Mouse (Mus musculus) embryonic facial prominence, embryonic 14.5 days (tissue): Measurements from ENCODE around the gene Ttc28. TPM values are rescaled to one million over a fixed set of nuclear protein-coding genes. Genes with fewer than 3 reads are reported as not detected.
"Not testable (repeated sequence)": the region's sequence is repeated elsewhere in the genome, so short reads cannot be mapped to it uniquely, and the experiment has no call there.

Experiments
- ATAC-seq: fragments of 200-750 bp; cut with Nextera tagmentation; 2 replicates; pipeline ENCODE4 v1.8.0; 2017; ENCODE audit warnings: low read depth, moderate number of reproducible peaks, moderate TSS enrichment
- DNase-seq: peaks from one replicate; pipeline ENCODE4 v3.0.0-alpha.2; 2015; ENCODE audit warnings: low spot score
- H3K27ac ChIP-seq: fragments of 300-500 bp; sonication (generic); replicated peaks from 2 replicates; pipeline ENCODE4 v1.5.1; 2014; ENCODE audit warnings: low read depth, mild to moderate bottlenecking, low read length, moderate library complexity
- H3K27me3 ChIP-seq: fragments of 300-500 bp; sonication (generic); replicated peaks from 2 replicates; pipeline ENCODE4 v1.6.1; 2014; ENCODE audit warnings: low read length; ENCODE audit not compliant: control insufficient read depth, insufficient read depth
- H3K36me3 ChIP-seq: fragments of 300-500 bp; sonication (generic); 2 replicates; pipeline ENCODE4 v1.6.1; 2014; ENCODE audit warnings: low read length, mixed read lengths; ENCODE audit not compliant: control insufficient read depth, insufficient read depth
- H3K4me1 ChIP-seq: fragments of 300-500 bp; sonication (generic); 2 replicates; pipeline ENCODE4 v1.6.1; 2014; ENCODE audit warnings: antibody characterized with exemption, low read length; ENCODE audit not compliant: control insufficient read depth, insufficient read depth
- H3K4me2 ChIP-seq: fragments of 300-500 bp; sonication (generic); 2 replicates; pipeline ENCODE4 v1.6.1; 2014; ENCODE audit warnings: low read depth, mild to moderate bottlenecking, low read length, moderate library complexity, mixed read lengths
- H3K4me3 ChIP-seq: fragments of 300-500 bp; sonication (generic); 2 replicates; pipeline ENCODE4 v1.5.1; 2014; ENCODE audit warnings: low read depth, mild to moderate bottlenecking, low read length
- H3K9ac ChIP-seq: fragments of 300-500 bp; sonication (generic); 2 replicates; pipeline ENCODE4 v1.6.1; 2014; ENCODE audit warnings: low read depth, mild to moderate bottlenecking, low read length, moderate library complexity, mixed read lengths
- H3K9me3 ChIP-seq: fragments of 300-500 bp; sonication (generic); 2 replicates; pipeline ENCODE4 v1.6.1; 2016; ENCODE audit warnings: low read length; ENCODE audit not compliant: control insufficient read depth
- WGBS: fragments of 180-500 bp; shearing (Covaris S2); extraction: QIAGEN DNeasy Blood & Tissue Kit; methylation state at CpG from one replicate; pipeline ENCODE4 v1.1.7; 2014; 5-methylcytosine and 5-hydroxymethylcytosine counted together
- polyA plus RNA-seq: library from polyadenylated mRNA; unstranded; fragments of >200 nt; fragmentation: Nextera tagmentation; extraction: Ambion mirVana; gene quantifications from 2 replicates; pipeline ENCODE4 v1.2.1, GENCODE M21; 2014

The Ttc28 gene
- polyA plus RNA-seq: 17.4 and 19.0 TPM in 2 replicates

DNA sequence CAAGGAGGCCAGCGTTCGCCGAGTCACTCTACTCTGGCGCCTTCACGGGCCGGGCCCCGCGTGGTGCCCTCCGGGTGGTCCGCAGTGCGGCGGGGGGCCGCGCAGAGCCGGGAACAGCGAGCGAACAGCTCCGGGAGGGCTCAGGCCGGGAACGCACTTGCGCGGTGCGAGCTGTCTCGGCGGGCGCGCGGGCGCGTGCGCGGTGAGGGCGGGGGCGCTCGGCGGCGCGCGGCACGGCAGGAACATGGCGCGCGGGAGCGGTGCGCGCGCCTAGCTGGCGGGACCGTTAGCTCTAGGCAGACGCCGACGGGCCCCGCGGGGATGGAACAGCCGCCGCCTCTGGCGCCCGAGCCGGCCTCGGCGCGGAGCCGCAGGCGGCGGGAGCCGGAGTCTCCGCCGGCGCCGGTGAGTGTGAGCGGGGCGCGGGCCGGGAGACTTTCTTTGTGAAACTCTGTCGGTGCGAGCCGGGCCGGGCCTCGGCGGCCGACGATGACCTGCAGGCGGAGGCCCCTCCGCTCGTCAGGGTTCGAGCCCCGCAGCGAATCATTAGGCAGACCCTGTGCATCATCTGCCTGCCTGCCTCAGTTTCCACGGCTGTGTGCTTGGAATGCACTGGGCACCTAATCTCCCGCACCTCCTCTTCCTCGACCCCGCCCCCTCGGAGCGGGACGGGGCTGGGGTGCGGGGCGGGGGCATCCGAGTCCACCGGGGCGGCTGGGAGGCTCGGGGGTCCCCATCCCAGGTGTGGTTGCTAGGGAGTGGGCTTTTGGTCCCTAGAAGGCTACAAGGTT is at the start of gene Ttc28:
TSS of gene Ttc28 (plus strand) at position 220 of the 791 bp plus-strand sequence.
- 1% methylated on average over 28 of the region's 101 CpGs for WGBS

DNA sequence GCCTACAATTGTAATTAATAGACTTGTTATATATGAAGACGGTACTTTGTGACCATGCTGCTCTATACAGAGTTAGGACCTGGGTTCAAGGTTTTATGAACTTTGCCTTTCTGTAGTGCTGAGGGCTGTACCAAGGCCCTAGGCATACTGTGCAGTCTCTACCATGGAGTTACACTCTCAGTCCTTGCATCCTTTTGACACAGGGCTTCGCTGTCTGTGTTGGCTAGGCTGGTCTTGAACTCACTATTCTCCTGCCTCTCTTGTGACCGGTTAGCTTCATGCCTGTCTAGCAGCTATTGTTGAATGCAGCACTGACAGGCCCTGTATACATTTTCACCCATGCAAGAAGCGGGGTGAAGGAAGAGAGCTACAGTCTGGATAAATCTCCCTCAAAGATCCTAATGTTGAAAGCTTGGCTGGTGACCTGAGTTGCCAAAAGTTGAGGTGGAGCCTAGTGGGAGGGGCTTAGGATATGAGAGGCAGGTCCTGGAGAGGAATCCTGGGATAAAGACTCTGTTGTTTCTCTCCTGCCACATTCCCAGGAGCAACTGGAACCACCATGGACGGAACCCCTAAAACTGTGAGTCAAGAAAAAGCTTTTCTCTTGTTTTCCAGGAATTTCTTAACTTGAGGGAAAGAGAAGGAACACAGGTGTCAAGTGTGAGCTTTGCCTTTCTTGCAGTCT is 48.4 kb upstream of the Ttc28 start:
- Histone ChIP-seq H3K9me3 (no peaks in the 10 kb centered on the region), H3K9ac (no peak overlapping the region), H3K36me3 (peaks cover 12% of the 10 kb centered on the region; the same call in 1 of the 2 replicates), H3K4me1 (no peaks in the 10 kb centered on the region), H3K4me2 (no peak overlapping the region), H3K27me3 (no peaks in the 10 kb centered on the region), H3K4me3 (no peak overlapping the region), H3K27ac (no peak overlapping the region)
- WGBS: 90% methylated on average over 5 of the region's 5 CpGs
- ATAC-seq: no peak
- DNase-seq: no peak

More for the DNA sequence above, at the start of gene Ttc28:
- H3K36me3 ChIP-seq: peaks cover 8% of the 10 kb centered on the region; the same call in 1 of the 2 replicates
- H3K4me3 ChIP-seq: peak within 1 kb of the TSS; percentile 87
- H3K4me1 ChIP-seq: peaks cover 14% of the 10 kb centered on the region
- H3K9me3 ChIP-seq: no peaks in the 10 kb centered on the region
- peak; percentile 93 for ATAC-seq
- H3K9ac ChIP-seq: peak within 1 kb of the TSS; percentile 94
- H3K4me2 ChIP-seq: peak within 1 kb of the TSS; percentile 83
- DNase-seq: peak; percentile 93
- H3K27ac ChIP-seq: peak within 1 kb of the TSS; percentile 88
- H3K27me3 ChIP-seq: no peaks in the 10 kb centered on the region

DNA sequence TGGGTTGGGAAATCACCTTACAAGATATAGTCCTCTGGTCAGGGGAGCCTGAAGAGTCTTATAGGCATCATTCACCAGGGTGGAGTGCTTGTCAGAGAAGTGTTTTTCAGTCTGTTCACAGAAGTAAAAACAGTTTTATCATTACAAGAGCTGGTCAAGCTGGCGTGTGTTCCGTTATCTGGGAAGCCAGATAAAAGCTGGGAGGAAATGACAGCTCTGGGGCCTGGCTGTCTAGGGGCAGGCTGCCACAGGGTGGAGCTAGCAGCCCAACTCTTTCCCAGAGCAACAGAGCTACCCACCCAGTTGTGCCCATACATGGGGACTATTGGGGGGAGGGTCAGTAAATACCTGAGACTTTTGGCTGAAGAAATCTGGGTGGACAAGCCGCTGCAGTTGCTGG is 43.6 kb upstream of the Ttc28 start:
- H3K4me1 ChIP-seq: no peaks in the 10 kb centered on the region; the same call in 1 of the 2 replicates
- peaks cover 7% of the 10 kb centered on the region; the same call in 1 of the 2 replicates for H3K36me3 ChIP-seq
- no peak overlapping the region for H3K27ac ChIP-seq
- no peak overlapping the region for H3K9ac ChIP-seq
- no peak overlapping the region for H3K4me2 ChIP-seq
- WGBS: 40% methylated on average over 3 of the region's 3 CpGs
- H3K9me3 ChIP-seq: no peaks in the 10 kb centered on the region
- no peak overlapping the region for H3K4me3 ChIP-seq
- no peaks in the 10 kb centered on the region for H3K27me3 ChIP-seq
- DNase-seq: peak; percentile 34
- ATAC-seq: no peak

DNA sequence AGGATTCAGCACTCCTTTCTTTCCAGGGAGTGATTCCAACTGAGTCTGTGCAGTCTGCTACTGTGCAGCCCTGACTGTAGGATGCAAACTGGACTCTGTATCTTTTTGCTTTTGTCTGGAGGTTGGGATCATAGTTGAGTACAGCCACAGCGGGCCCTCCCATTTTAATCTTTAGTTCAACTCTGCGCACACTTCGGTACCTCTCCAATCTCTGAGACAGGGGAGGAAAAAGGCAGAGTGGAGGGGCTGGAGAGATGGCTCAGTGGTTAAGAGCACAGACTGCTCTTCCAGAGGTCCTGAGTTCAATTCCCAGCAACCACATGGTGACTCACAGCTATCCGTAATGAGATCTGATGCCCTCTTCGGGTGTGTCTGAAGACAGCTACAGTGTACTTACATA is 41.6 kb upstream of the Ttc28 start:
- not testable (repeated sequence) for DNase-seq, ATAC-seq, H3K27ac ChIP-seq, H3K27me3 ChIP-seq, H3K4me1 ChIP-seq, H3K9me3 ChIP-seq, H3K4me3 ChIP-seq, H3K4me2 ChIP-seq, H3K9ac ChIP-seq
- WGBS: 87% methylated on average over 5 of the region's 5 CpGs
- peaks cover 13% of the 10 kb centered on the region for H3K36me3 ChIP-seq

DNA sequence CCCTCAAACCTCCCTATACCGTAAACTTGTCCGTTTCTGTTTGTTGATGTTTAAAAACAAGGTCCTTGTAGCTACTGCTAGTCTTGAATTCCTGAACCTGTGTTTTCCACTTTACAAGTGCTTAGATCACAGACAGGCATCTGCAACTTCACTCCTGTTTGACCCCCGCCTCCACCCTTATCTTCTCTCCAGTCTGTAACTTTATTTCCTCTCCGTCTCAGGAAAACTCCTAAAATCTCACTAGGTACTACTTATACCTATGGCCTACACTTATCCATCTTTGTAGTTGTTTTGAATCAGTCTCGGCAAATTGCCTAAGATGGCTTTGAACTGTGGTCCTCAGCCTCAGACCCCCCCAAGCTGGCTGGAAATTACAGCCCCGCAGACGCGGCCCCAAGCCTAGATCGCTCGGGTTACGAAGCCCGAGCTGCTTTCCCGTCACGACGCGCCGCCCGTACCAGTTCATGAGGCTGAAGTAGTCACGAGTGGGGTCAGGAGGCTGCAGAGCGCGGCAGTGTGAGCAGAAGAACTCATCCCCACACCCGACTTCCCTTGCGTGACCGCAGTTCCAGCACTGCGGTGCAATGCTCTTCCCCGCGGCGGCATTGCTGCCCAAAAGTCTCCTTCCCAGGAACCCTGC is 40.4 kb upstream of the Ttc28 start:
- ATAC-seq (peak; percentile 69), DNase-seq (no peak)
- Histone ChIP-seq H3K27ac (peak overlapping the region; percentile 56), H3K36me3 (peaks cover 13% of the 10 kb centered on the region), H3K9ac (peak overlapping the region; percentile 63), H3K9me3 (no peaks in the 10 kb centered on the region), H3K4me3 (peak overlapping the region; percentile 56), H3K4me2 (peak overlapping the region; percentile 68), H3K27me3 (no peaks in the 10 kb centered on the region), H3K4me1 (no peaks in the 10 kb centered on the region; the same call in 1 of the 2 replicates)
- WGBS: 7% methylated on average over 28 of the region's 28 CpGs

DNA sequence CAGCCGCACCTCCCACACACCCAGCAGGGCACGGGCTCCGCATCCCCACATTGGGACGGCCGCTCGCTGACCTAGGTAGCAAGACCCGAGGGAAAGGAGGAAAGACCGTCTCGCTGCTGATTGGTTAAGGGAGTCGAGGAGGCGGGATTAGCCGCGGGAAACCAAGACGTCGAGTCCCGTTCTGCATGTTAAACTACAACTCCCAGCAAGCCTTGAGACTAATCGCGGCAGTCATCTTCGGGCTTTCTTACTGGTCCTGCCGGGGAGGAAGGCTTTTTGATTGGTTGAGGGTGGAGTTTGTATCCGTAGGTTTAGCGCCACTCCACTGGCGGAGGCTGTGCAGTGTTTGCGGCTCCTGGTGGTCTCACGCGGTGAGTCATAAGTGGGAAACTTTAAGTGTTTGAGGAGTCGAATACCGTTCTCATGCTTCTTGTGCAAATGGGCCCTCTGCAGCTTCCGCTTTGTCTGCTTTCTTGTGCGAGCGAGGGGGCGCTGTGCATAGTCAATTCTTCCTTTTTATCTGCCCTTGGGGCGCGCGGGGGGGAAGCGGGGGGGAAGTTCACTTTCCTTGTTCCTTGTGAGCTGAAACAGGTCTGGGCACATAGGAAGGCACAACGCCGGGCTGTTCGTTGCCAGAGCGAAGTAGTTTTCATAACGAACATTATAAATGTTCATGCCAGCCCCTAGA is 39.8 kb upstream of the Ttc28 start, which contains the start of the genes Hscb and Chek2:
TSS of gene Hscb (minus strand) at position 100 of the 688 bp plus-strand sequence.
TSS of gene Chek2 (plus strand) at position 302 of the 688 bp plus-strand sequence.
- Histone ChIP-seq H3K4me3 (peak within 1 kb of the TSS; percentile 56), H3K27me3 (no peaks in the 10 kb centered on the region), H3K4me2 (peak within 1 kb of the TSS; percentile 68), H3K36me3 (peaks cover 17% of the 10 kb centered on the region), H3K9ac (peak within 1 kb of the TSS; percentile 63), H3K9me3 (no peaks in the 10 kb centered on the region), H3K27ac (peak within 1 kb of the TSS; percentile 78), H3K4me1 (no peaks in the 10 kb centered on the region; the same call in 1 of the 2 replicates)
- DNase-seq: peak; percentile 100
- WGBS: under 1% methylated on average over 40 of the region's 41 CpGs
- peak; percentile 99 for ATAC-seq

DNA sequence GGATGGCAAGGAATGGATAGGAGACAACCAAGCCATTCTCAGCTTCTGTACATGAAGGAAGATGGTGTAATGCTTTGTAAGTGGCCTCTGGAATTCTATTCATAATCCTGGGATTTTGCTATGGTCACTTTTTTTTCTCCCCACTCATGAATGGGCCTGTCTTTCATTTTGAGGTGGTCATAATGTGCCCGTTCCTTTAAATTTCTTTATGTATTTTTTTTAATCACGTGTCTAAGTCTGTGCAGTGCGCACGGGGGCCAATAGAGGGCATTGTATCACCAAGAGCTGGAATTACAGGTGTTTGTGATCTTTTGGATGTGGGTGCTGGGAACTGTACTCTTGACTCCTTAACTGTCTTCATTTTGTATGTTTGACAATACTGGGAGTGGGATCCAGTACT is 39.1 kb upstream of the Ttc28 start:
- Histone ChIP-seq H3K27ac (peak overlapping the region; percentile 78), H3K9ac (peak overlapping the region; percentile 61), H3K4me3 (peak overlapping the region; percentile 56), H3K9me3 (no peaks in the 10 kb centered on the region), H3K27me3 (no peaks in the 10 kb centered on the region), H3K36me3 (peaks cover 17% of the 10 kb centered on the region), H3K4me2 (peak overlapping the region; percentile 68), H3K4me1 (no peaks in the 10 kb centered on the region; the same call in 1 of the 2 replicates)
- DNase-seq (peak; percentile 11), ATAC-seq (no peak)
- 6% methylated on average over 4 of the region's 4 CpGs for WGBS
